Mouse (Mus musculus) brain, embryonic 14.5 days (tissue): ENCODE results near the gene Dusp3.

Source experiments
- CTCF ChIP-seq: fragments of 200-500 bp; IDR thresholded peaks from 2 replicates; pipeline ENCODE4 v1.5.1; 2012; ENCODE audit warnings: inconsistent platforms, mild to moderate bottlenecking, moderate library complexity, borderline replicate concordance; ENCODE audit not compliant: insufficient read depth, insufficient read length; ENCODE audit errors: extremely low read depth
- POLR2A ChIP-seq: fragments of 200-500 bp; IDR thresholded peaks from 2 replicates; pipeline ENCODE4 v1.6.1; 2012; ENCODE audit warnings: mild to moderate bottlenecking, inconsistent platforms, borderline replicate concordance; ENCODE audit not compliant: poor library complexity, insufficient read depth, insufficient read length, severe bottlenecking; ENCODE audit errors: extremely low read depth

DNA sequence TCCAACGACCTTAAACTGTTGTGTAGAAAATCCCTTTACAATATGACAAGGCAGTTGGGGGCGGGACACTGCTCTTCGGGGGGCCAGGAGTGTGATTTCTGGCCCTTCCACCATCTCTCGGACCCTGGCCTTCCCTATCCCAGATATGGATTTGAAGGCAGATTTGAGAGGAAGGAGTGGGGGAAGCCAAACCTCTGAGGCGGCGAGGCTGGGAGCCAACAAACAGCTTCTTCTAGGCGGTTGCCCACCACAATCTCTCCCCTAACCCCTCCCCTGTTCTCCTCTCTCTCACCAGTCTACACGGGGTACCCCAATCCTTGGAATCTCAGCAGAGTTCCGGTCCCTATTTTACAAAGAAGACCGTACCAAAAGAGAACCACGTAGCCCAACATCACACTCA, 23.8 kb downstream of the Dusp3 start:
- TF ChIP-seq CTCF (no peak), POLR2A (no peak)
